Mouse (Mus musculus) ES-E14 (cell line): ENCODE results near the gene AC170998.1.

ENCODE experiments used
- CHD2 ChIP-seq: IDR thresholded peaks from 2 replicates; pipeline ENCODE4 v1.6.1; 2014; ENCODE audit warnings: mild to moderate bottlenecking, low read depth, low read length, inconsistent platforms
- HCFC1 ChIP-seq: IDR thresholded peaks from 2 replicates; pipeline ENCODE4 v1.6.1; 2012; ENCODE audit warnings: low read length, inconsistent platforms, borderline replicate concordance; ENCODE audit not compliant: insufficient read depth
- ZC3H11A ChIP-seq: IDR thresholded peaks from 2 replicates; pipeline ENCODE4 v1.6.1; 2012; ENCODE audit warnings: low read depth, mild to moderate bottlenecking, inconsistent platforms, low read length, borderline replicate concordance

DNA sequence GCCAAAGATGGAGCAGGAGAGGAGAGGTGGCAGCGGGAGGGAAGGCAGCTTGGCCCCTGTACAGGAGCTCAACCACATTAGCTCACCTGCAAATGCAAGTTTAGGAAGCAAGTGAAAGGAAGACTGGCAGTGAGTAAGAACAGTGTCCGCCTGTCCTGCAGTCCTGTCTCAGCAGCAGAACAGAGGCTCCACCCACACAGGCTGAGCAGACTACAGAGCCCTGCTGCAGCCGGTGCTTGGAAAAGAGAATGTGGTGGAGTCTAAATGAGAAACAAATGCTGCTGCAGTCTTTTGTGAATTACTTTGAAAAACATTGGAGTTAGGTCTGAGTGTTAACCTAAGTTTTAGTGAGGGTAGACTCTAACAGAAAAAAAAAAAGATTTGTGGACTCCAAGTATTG lies 8.3 kb upstream of the AC170998.1 start:
- TF ChIP-seq ZC3H11A: no peak
- TF ChIP-seq HCFC1: no peak
- TF ChIP-seq CHD2: no peak
